ENCODE assay signal across 8 mouse cellular contexts in the genomic region with DNA sequence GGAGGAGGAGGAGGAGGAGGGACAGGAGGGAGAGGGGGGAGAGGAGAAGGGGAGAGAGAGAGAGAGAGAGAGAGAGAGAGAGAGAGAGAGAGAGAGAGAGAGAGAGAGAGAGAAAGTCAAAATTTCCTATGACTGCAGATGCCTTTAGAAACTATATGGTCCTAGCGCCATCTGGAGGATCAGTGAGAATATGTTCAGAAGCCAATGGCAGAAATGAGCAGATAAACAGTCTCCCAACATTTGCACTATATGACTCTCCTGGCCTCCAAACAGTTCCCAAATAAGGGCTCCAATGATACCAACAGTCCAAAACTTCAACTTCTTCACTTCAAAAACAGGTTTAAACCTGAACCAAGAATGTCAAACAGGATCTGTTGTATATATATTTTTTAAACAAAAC.
DNase-seq lines count a peak whose midpoint lies in the region; ATAC-seq and TF ChIP-seq lines count a peak whose summit lies in the region.

No protein-coding gene starts in this region.

- H3K9me3 ChIP-seq in intestine, postnatal 0 days (ENCODE audit: control insufficient read depth) = no peaks in the 10 kb centered on the region
- no peaks in the 10 kb centered on the region for H3K9me3 ChIP-seq in intestine, embryonic 16.5 days (ENCODE audit: control insufficient read depth, low read length)
- no peaks in the 10 kb centered on the region for H3K9me3 ChIP-seq in hindbrain, embryonic 16.5 days (ENCODE audit: control insufficient read depth, low read length)
- H3K9me3 ChIP-seq in midbrain, embryonic 13.5 days = no peaks in the 10 kb centered on the region

- H3K36me3 ChIP-seq in intestine, postnatal 0 days (ENCODE audit: control insufficient read depth, insufficient read depth) = no peaks in the 10 kb centered on the region
- no peaks in the 10 kb centered on the region for H3K36me3 ChIP-seq in intestine, embryonic 16.5 days (ENCODE audit: control insufficient read depth, insufficient read depth, low read length)
- H3K36me3 ChIP-seq in hindbrain, embryonic 16.5 days (ENCODE audit: control insufficient read depth, insufficient read depth, low read length) = no peaks in the 10 kb centered on the region
- H3K36me3 ChIP-seq in midbrain, embryonic 13.5 days = no peaks in the 10 kb centered on the region

- peak; percentile 77 for TF ChIP-seq CTCF in intestine, postnatal 0 days (IDR thresholded peaks at IDR 0.05; ENCODE audit: low read depth)

- H3K4me1 ChIP-seq in intestine, postnatal 0 days (replicated peaks; ENCODE audit: control insufficient read depth, insufficient read depth, low read length) = no peaks in the 10 kb centered on the region
- H3K4me1 ChIP-seq in intestine, embryonic 16.5 days (ENCODE audit: control insufficient read depth, insufficient read depth, low read length) = no peaks in the 10 kb centered on the region
- H3K4me1 ChIP-seq in hindbrain, embryonic 16.5 days (ENCODE audit: control insufficient read depth, insufficient read depth, low read depth, low read length) = no peaks in the 10 kb centered on the region
- H3K4me1 ChIP-seq in midbrain, embryonic 13.5 days (replicated peaks) = no peaks in the 10 kb centered on the region

- ATAC-seq in intestine, postnatal 0 days = no peak
- no peak for ATAC-seq in intestine, embryonic 16.5 days
- ATAC-seq in hindbrain, embryonic 16.5 days = peak; percentile 79
- peak; percentile 55 for ATAC-seq in midbrain, embryonic 13.5 days
- no peak for ATAC-seq in erythroblast, adult 5-6 weeks (replicated peaks; ENCODE audit: low FRiP score, poor library complexity, severe bottlenecking)

- H3K27ac ChIP-seq in intestine, postnatal 0 days (ENCODE audit: low read depth, low read length) = no peak overlapping the region
- H3K27ac ChIP-seq in intestine, embryonic 16.5 days (ENCODE audit: low read length) = no peak overlapping the region
- H3K27ac ChIP-seq in hindbrain, embryonic 16.5 days (ENCODE audit: low read depth, low read length) = no peak overlapping the region
- H3K27ac ChIP-seq in midbrain, embryonic 13.5 days = no peak overlapping the region

- no peak overlapping the region for H3K9ac ChIP-seq in intestine, postnatal 0 days (ENCODE audit: low read depth, low read length)
- no peak overlapping the region for H3K9ac ChIP-seq in intestine, embryonic 16.5 days (ENCODE audit: low read depth, low read length)
- H3K9ac ChIP-seq in hindbrain, embryonic 16.5 days (ENCODE audit: low read depth, low read length) = no peak overlapping the region
- no peak overlapping the region for H3K9ac ChIP-seq in midbrain, embryonic 13.5 days (replicated peaks)

- WGBS in intestine, postnatal 0 days = 0% methylated on average over 1 of the region's 1 CpGs
- WGBS in intestine, embryonic 16.5 days = 0% methylated on average over 1 of the region's 1 CpGs
- WGBS in hindbrain, embryonic 16.5 days = 0% methylated on average over 1 of the region's 1 CpGs
- WGBS in midbrain, embryonic 13.5 days = 0% methylated on average over 1 of the region's 1 CpGs

- no peak overlapping the region for H3K4me2 ChIP-seq in intestine, postnatal 0 days (replicated peaks; ENCODE audit: low read depth)
- H3K4me2 ChIP-seq in intestine, embryonic 16.5 days (ENCODE audit: low read depth, low read length) = no peak overlapping the region
- no peak overlapping the region for H3K4me2 ChIP-seq in hindbrain, embryonic 16.5 days (ENCODE audit: low read length)
- H3K4me2 ChIP-seq in midbrain, embryonic 13.5 days (replicated peaks) = no peak overlapping the region

- H3K27me3 ChIP-seq in intestine, postnatal 0 days (replicated peaks; ENCODE audit: control insufficient read depth, insufficient read depth, low read length) = no peaks in the 10 kb centered on the region
- no peaks in the 10 kb centered on the region for H3K27me3 ChIP-seq in intestine, embryonic 16.5 days (replicated peaks; ENCODE audit: control insufficient read depth, insufficient read depth, low read length)
- no peaks in the 10 kb centered on the region for H3K27me3 ChIP-seq in hindbrain, embryonic 16.5 days (replicated peaks; ENCODE audit: control insufficient read depth, insufficient read depth, low read length)
- no peaks in the 10 kb centered on the region for H3K27me3 ChIP-seq in midbrain, embryonic 13.5 days

- no peak overlapping the region for H3K4me3 ChIP-seq in intestine, postnatal 0 days (ENCODE audit: low read depth, low read length)
- H3K4me3 ChIP-seq in intestine, embryonic 16.5 days (ENCODE audit: low read length) = no peak overlapping the region
- H3K4me3 ChIP-seq in hindbrain, embryonic 16.5 days (ENCODE audit: low read length) = no peak overlapping the region
- no peak overlapping the region for H3K4me3 ChIP-seq in midbrain, embryonic 13.5 days (replicated peaks)

- DNase-seq in NIH3T3 (ENCODE audit: low read depth) = peak; percentile 46
- DNase-seq in cerebellum, adult 11-12 months = peak; percentile 61
- no peak for DNase-seq in testis, postnatal 14 days (ENCODE audit: low spot score)

Comparison
In these comparisons a context has a peak if more than half of its experiments do, and no peak if none do; other contexts are left out.
1. ATAC-seq: peak in hindbrain, embryonic 16.5 days (single experiment) and midbrain, embryonic 13.5 days (single experiment); none in intestine, postnatal 0 days (single experiment), intestine, embryonic 16.5 days (single experiment) and erythroblast, adult 5-6 weeks (single experiment).